Mouse (Mus musculus): ENCODE measurements around the gene Mboat2. TPM values are rescaled to one million over a fixed set of nuclear protein-coding genes. Genes with fewer than 3 reads are reported as not detected.
A peak's percentile ranks its signal among the peaks of the same experiment; 100 is the strongest.

Gene Mboat2
- total RNA-seq, 4 experiments from 2014 or later = 16.1 to 38.7 (median 28.7) TPM

- no peak for DNase-seq
These were observed 33.1 kb downstream of the Mboat2 start for GRCm38 (mm10) chr12:24863762-24864161.

GRCm38 (mm10) chr12:24866645-24867044 lies 36.0 kb downstream of the Mboat2 start:
- no peak for DNase-seq

GRCm38 (mm10) chr12:24868694-24869093 lies 38.0 kb downstream of the Mboat2 start:
- DNase-seq = no peak

- no peak for DNase-seq
These were observed 38.6 kb downstream of the Mboat2 start for GRCm38 (mm10) chr12:24869231-24869630.

- DNase-seq = no peak
These were observed 40.2 kb downstream of the Mboat2 start for GRCm38 (mm10) chr12:24870901-24871300.

- DNase-seq = no peak
These were observed 41.6 kb downstream of the Mboat2 start for GRCm38 (mm10) chr12:24872264-24872663.

GRCm38 (mm10) chr12:24872689-24873088 lies 42.0 kb downstream of the Mboat2 start:
- DNase-seq = no peak

GRCm38 (mm10) chr12:24875908-24876307 lies 45.2 kb downstream of the Mboat2 start:
- no peak for DNase-seq

GRCm38 (mm10) chr12:24877231-24877630 lies 46.6 kb downstream of the Mboat2 start:
- DNase-seq = no peak

- DNase-seq = no peak
These were observed 47.4 kb downstream of the Mboat2 start for GRCm38 (mm10) chr12:24878090-24878489.

GRCm38 (mm10) chr12:24878735-24879362 lies 48.2 kb downstream of the Mboat2 start:
- no peak for DNase-seq

GRCm38 (mm10) chr12:24879613-24880029 lies 48.9 kb downstream of the Mboat2 start:
- DNase-seq = no peak

- no peak for DNase-seq
These were observed 52.6 kb downstream of the Mboat2 start for GRCm38 (mm10) chr12:24883279-24883678.

GRCm38 (mm10) chr12:24886800-24887199 lies 56.1 kb downstream of the Mboat2 start:
- no peak for DNase-seq

- no peak for DNase-seq
These were observed 58.8 kb downstream of the Mboat2 start for GRCm38 (mm10) chr12:24889371-24890051.

- DNase-seq = no peak
These were observed 59.5 kb downstream of the Mboat2 start for GRCm38 (mm10) chr12:24890158-24890557.

- no peak for DNase-seq
These were observed 60.2 kb downstream of the Mboat2 start for GRCm38 (mm10) chr12:24890684-24891459.

GRCm38 (mm10) chr12:24892536-24892935 lies 61.9 kb downstream of the Mboat2 start:
- DNase-seq = no peak

GRCm38 (mm10) chr12:24893777-24894468 lies 63.2 kb downstream of the Mboat2 start:
- DNase-seq = peak; percentile 32

- peak; percentile 29 for DNase-seq
These were observed 64.7 kb downstream of the Mboat2 start for GRCm38 (mm10) chr12:24895352-24895751.

GRCm38 (mm10) chr12:24897354-24897753 lies 66.7 kb downstream of the Mboat2 start:
- no peak for DNase-seq

- DNase-seq = no peak
These were observed 67.5 kb downstream of the Mboat2 start for GRCm38 (mm10) chr12:24898226-24898625.

- no peak for DNase-seq
These were observed 69.0 kb downstream of the Mboat2 start for GRCm38 (mm10) chr12:24899636-24900035.
